Mouse (Mus musculus) heart, embryonic 12.5 days (tissue): ENCODE data around the gene Taf1c. TPM values are rescaled to one million over a fixed set of nuclear protein-coding genes. Genes with fewer than 3 reads are reported as not detected.

Experiments
- ATAC-seq: fragments of 200-750 bp; cut with Nextera tagmentation; 2 replicates; pipeline ENCODE4 v1.8.0; 2017; ENCODE audit warnings: moderate TSS enrichment, moderate library complexity; ENCODE audit not compliant: insufficient number of reproducible peaks, low FRiP score
- H3K27ac ChIP-seq: fragments of 300-500 bp; sonication (generic); 2 replicates; pipeline ENCODE4 v1.5.1; 2016; ENCODE audit warnings: mild to moderate bottlenecking, moderate library complexity; ENCODE audit not compliant: poor library complexity, severe bottlenecking
- H3K27me3 ChIP-seq: fragments of 300-500 bp; sonication (generic); replicated peaks from 2 replicates; pipeline ENCODE4 v1.6.1; 2016; ENCODE audit warnings: mild to moderate bottlenecking, moderate library complexity
- H3K36me3 ChIP-seq: fragments of 300-500 bp; sonication (generic); 2 replicates; pipeline ENCODE4 v1.6.1; 2016; ENCODE audit warnings: mild to moderate bottlenecking, moderate library complexity
- H3K4me1 ChIP-seq: fragments of 300-500 bp; sonication (generic); replicated peaks from 2 replicates; pipeline ENCODE4 v1.6.1; 2016; ENCODE audit warnings: mild to moderate bottlenecking
- H3K4me2 ChIP-seq: fragments of 300-500 bp; sonication (generic); 2 replicates; pipeline ENCODE4 v1.6.1; 2016; ENCODE audit warnings: mild to moderate bottlenecking, moderate library complexity
- H3K4me3 ChIP-seq: fragments of 300-500 bp; sonication (generic); 2 replicates; pipeline ENCODE4 v1.5.1; 2016; ENCODE audit warnings: mild to moderate bottlenecking
- H3K9ac ChIP-seq: fragments of 300-500 bp; sonication (generic); 2 replicates; pipeline ENCODE4 v1.6.1; 2016; ENCODE audit warnings: mild to moderate bottlenecking, moderate library complexity
- H3K9me3 ChIP-seq: fragments of 300-500 bp; sonication (generic); replicated peaks from 2 replicates; pipeline ENCODE4 v1.6.1; 2016; ENCODE audit warnings: mild to moderate bottlenecking, moderate library complexity
- WGBS: fragments of 180-500 bp; shearing (Covaris S2); methylation state at CpG from one replicate; pipeline ENCODE4 v1.1.7; 2016; 5-methylcytosine and 5-hydroxymethylcytosine counted together
- polyA plus RNA-seq: library from polyadenylated mRNA; unstranded; fragments of >200 nt; fragmentation: Nextera tagmentation; extraction: Ambion mirVana; gene quantifications from 2 replicates; pipeline ENCODE4 v1.2.1, GENCODE M21; 2016

Gene Taf1c
- 8.1 and 8.6 TPM in 2 replicates for polyA plus RNA-seq

DNA sequence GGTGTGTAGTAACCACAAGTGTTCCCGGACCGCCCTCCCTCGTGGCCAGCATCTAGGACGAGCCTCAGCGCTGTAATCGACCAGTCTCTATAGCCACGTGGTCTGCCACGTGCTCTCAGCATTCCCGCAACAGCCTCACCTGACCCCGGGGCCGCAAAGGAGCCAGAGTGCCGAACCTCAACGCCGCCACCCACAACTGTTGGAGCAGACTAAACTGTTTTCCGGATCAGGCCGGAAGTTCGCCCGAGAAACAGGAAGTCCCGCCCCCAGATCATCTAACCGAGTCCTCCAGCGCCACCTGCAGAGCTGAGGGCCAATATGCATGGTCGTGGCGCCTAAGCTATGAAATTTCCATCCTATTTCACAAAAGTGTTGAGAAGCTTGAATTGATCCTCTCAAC lies at the start of gene Taf1c:
Gene Taf1c (minus strand): TSS at position 227 of the 400 bp plus-strand sequence.
- H3K27me3 ChIP-seq, result no peaks in the 10 kb centered on the region
- under 1% methylated on average over 23 of the region's 23 CpGs for WGBS
- peaks cover 28% of the 10 kb centered on the region for H3K36me3 ChIP-seq
- H3K4me3 ChIP-seq, result peak within 1 kb of the TSS; percentile 83
- peaks cover 11% of the 10 kb centered on the region for H3K4me1 ChIP-seq
- peak within 1 kb of the TSS; percentile 88 for H3K4me2 ChIP-seq
- H3K27ac ChIP-seq, result 0 out of 2 replicates have a peak within 1 kb of the TSS, but pooled peaks have one; percentile 36
- peaks cover 12% of the 10 kb centered on the region for H3K9me3 ChIP-seq
- ATAC-seq, result peak; percentile 86
- H3K9ac ChIP-seq, result peak within 1 kb of the TSS; percentile 80

DNA sequence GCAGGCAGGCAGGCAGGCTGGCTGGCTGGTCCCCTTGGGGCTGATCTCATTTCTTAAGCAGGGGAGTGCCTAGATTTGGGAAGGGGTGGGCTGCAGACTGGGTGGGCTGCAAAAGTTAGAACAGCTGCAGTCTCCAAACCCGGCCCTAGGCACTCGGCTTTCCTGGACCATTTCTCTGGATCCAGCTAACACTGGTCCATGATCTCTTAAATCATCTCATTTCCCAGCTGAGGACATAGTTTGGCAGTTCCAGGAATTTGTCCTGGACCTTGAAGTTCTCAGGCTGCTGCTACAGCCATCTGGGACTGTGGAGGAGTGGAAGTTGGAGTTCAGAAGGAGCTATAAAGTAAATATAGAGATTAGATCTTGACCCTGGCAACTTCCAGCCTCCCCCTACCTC lies 46.3 kb upstream of the Taf1c start:
- no peak overlapping the region for H3K4me2 ChIP-seq
- no peak overlapping the region for H3K9ac ChIP-seq
- no peaks in the 10 kb centered on the region for H3K27me3 ChIP-seq
- no peak for ATAC-seq
- H3K4me3 ChIP-seq, result no peak overlapping the region
- no peak overlapping the region for H3K27ac ChIP-seq
- 54% methylated on average over 2 of the region's 2 CpGs for WGBS
- H3K4me1 ChIP-seq, result peaks cover 11% of the 10 kb centered on the region; the same call in 1 of the 2 replicates
- peaks cover 4% of the 10 kb centered on the region for H3K9me3 ChIP-seq
- H3K36me3 ChIP-seq, result no peaks in the 10 kb centered on the region

DNA sequence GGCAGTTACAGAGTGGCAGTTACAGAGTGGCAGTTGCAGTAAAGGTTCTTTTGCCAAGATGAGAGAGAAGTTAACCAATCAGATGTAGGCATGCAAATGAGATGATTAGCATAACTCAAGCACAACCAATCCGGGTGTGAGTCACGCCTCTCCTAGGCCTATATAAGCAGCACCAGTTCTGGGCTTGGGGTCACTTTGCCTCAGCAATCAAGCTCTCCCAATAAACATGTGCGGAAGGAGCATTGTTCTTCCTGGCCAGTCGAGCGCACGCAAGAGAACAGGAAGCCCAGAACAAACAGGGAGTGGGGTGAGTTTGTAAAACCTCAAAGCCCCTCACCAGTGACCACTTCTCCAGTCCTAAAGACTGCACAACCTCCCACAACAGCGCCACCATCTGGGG lies 41.8 kb upstream of the Taf1c start:
- H3K9me3 ChIP-seq, result peaks cover 6% of the 10 kb centered on the region
- no peak overlapping the region for H3K27ac ChIP-seq
- H3K36me3 ChIP-seq, result no peaks in the 10 kb centered on the region
- H3K4me3 ChIP-seq, result no peak overlapping the region
- H3K27me3 ChIP-seq, result no peaks in the 10 kb centered on the region
- H3K4me2 ChIP-seq, result no peak overlapping the region
- WGBS, result 81% methylated on average over 7 of the region's 7 CpGs
- H3K9ac ChIP-seq, result no peak overlapping the region
- ATAC-seq, result no peak
- H3K4me1 ChIP-seq, result no peaks in the 10 kb centered on the region

DNA sequence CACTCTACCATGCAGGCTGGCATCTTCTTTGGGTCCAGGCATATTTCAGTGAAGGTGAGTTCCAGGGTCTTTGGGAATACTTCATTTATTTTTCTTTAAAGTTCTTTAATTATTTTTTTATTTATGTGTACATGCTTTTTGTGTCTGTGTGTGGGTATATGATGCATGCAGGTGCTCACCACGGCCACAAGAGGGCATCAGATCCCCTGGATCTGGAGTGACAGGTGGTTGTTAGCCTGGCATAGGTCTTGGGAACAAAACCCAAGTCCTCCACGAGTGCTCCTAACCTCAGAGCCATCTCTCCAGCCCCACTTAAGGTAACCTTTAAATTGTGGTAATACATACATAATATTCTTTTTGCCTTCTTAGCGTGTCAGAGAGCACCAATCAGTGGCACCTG lies 41.2 kb upstream of the Taf1c start:
- no peaks in the 10 kb centered on the region for H3K27me3 ChIP-seq
- no peaks in the 10 kb centered on the region for H3K4me1 ChIP-seq
- ATAC-seq, result no peak
- no peak overlapping the region for H3K4me2 ChIP-seq
- no peak overlapping the region for H3K4me3 ChIP-seq
- H3K9me3 ChIP-seq, result peaks cover 6% of the 10 kb centered on the region
- H3K9ac ChIP-seq, result no peak overlapping the region
- H3K27ac ChIP-seq, result no peak overlapping the region
- no peaks in the 10 kb centered on the region for H3K36me3 ChIP-seq
- 73% methylated on average over 3 of the region's 3 CpGs for WGBS

DNA sequence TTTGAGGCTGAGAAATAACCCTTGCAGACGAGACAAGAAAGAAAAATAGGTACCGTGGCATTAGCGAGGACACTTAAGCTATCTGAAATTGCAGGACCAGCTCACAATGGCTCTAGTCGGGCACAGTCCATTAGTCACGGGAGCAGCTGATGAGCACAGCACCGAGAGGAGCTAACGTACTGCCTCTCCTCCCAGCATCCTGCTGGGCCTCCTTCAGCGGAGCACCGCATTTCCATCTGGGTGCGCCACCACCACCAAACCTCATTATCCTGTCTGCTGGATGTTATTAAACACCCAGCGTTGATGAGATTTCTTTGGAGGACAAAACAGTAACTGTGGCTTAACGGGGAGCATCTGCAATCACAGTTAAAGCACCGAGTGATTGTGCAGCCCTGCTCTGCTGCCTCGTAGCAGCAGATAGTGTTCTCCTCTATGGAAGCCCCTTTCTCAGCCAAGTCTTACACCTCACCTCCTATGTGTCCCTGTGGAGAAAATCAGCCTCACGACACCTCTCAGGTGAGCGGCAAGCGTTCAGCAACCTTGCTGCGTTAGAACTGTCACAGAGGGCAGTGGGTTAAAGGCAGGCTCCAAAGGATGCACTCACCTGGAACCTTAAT lies 40.1 kb upstream of the Taf1c start:
- no peak for ATAC-seq
- Histone ChIP-seq H3K27me3 (no peaks in the 10 kb centered on the region), H3K4me1 (no peaks in the 10 kb centered on the region), H3K4me2 (no peak overlapping the region), H3K36me3 (no peaks in the 10 kb centered on the region), H3K4me3 (no peak overlapping the region), H3K9me3 (peaks cover 6% of the 10 kb centered on the region), H3K27ac (no peak overlapping the region), H3K9ac (no peak overlapping the region)
- WGBS, result 69% methylated on average over 18 of the region's 18 CpGs

DNA sequence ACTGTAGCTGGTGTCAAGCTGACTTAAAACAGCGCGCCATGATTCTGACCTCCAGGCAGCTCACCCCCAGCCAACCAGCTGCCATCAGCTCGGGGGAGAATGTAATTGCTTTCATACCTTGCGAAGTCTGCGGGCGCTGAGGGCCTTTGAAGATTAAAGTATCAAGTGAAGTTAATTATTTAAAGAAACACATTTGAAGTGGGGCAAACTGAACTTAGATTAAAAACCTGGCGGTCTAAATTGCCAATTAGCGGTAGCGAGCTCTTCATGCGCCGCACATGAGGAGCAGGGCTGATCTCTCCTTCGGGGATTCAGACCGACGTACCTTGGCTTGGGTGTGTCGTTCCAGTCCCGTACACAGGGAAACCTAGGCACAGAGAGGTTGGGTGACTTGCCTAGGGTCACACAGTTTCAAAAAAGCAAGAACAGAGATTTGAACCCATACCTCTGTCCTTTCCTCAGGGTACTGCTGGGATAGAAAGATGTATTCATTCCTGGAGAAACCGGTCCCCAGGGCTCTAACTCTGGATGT lies 39.5 kb upstream of the Taf1c start:
- Histone ChIP-seq H3K36me3 (no peaks in the 10 kb centered on the region), H3K9ac (no peak overlapping the region), H3K27me3 (no peaks in the 10 kb centered on the region), H3K4me1 (no peaks in the 10 kb centered on the region), H3K9me3 (peaks cover 6% of the 10 kb centered on the region), H3K4me2 (no peak overlapping the region), H3K27ac (no peak overlapping the region), H3K4me3 (no peak overlapping the region)
- 82% methylated on average over 17 of the region's 17 CpGs for WGBS
- ATAC-seq, result no peak

DNA sequence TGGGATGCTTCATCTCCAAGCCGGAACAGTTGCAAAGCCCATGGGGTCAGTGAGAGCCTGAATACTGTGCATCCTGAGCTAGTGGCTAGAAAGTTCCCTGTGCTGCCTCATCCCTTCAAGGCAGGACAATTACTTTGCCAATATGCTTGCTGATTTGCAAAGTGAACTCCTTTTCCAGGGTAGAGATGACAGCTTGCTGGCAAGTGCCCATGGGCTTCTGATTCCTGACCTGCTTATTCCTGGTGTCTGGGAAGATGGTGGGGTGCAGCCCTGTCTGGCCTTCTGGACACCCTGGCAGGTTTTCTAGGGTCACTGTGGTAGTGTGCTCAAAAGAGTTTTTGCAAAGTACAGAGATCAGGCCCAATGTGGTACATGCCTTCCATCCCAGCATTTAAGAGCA lies 37.9 kb upstream of the Taf1c start:
- Histone ChIP-seq H3K27me3 (no peaks in the 10 kb centered on the region), H3K4me1 (no peaks in the 10 kb centered on the region), H3K9ac (no peak overlapping the region), H3K36me3 (no peaks in the 10 kb centered on the region), H3K9me3 (peaks cover 6% of the 10 kb centered on the region), H3K27ac (no peak overlapping the region), H3K4me3 (no peak overlapping the region), H3K4me2 (no peak overlapping the region)
- 85% methylated on average over 1 of the region's 1 CpGs for WGBS
- ATAC-seq, result no peak

DNA sequence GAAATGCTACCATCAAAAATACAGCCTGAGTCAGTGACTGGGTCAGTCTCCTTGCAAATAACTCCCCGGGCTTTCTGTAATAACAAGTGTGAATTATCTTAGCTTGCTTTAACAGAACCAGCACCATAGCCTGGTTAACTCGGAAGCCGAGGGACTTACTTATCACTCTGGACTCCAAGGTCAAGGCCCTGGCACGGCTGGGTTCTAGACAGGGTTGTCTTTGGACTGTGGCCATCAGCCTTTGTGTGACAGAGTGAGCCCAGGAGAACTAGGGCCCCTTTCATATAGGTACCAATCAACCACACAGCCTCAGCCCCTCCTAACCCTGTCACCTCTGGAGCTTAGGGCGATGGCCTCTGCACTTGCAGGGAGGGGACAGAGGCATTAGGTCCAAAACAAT lies 36.0 kb upstream of the Taf1c start:
- no peak for ATAC-seq
- no peak overlapping the region for H3K4me3 ChIP-seq
- no peak overlapping the region for H3K27ac ChIP-seq
- H3K27me3 ChIP-seq, result peaks cover 5% of the 10 kb centered on the region
- H3K4me2 ChIP-seq, result no peak overlapping the region
- whole genome bisulfite sequencing, result 60% methylated on average over 5 of the region's 5 CpGs
- H3K9ac ChIP-seq, result no peak overlapping the region
- H3K36me3 ChIP-seq, result no peaks in the 10 kb centered on the region
- no peaks in the 10 kb centered on the region for H3K9me3 ChIP-seq
- H3K4me1 ChIP-seq, result peaks cover 5% of the 10 kb centered on the region

DNA sequence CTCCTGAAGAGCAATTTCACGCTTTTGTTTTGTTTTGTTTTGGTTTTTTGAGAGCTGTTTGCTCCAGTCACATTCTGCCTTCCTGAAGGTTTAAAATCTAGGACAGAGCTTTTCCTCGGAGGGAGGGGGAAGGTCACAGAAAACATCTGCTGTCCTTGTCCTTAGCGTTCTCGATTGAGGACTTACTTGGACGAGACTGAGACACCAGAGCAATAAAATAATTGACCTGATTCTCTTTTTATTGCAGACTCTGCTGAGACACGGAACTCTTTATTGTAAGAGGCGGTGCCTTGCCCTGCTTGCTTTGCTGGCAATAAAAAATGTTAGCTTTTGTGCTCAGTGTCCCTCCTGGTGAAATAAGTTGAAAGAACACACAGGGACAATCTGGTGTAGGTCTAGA lies 34.8 kb upstream of the Taf1c start:
- no peak overlapping the region for H3K9ac ChIP-seq
- H3K36me3 ChIP-seq, result no peaks in the 10 kb centered on the region
- H3K9me3 ChIP-seq, result no peaks in the 10 kb centered on the region
- peaks cover 17% of the 10 kb centered on the region for H3K4me1 ChIP-seq
- H3K27me3 ChIP-seq, result peaks cover 15% of the 10 kb centered on the region
- no peak overlapping the region for H3K4me2 ChIP-seq
- 73% methylated on average over 7 of the region's 7 CpGs for WGBS
- H3K4me3 ChIP-seq, result no peak overlapping the region
- ATAC-seq, result no peak
- H3K27ac ChIP-seq, result no peak overlapping the region

DNA sequence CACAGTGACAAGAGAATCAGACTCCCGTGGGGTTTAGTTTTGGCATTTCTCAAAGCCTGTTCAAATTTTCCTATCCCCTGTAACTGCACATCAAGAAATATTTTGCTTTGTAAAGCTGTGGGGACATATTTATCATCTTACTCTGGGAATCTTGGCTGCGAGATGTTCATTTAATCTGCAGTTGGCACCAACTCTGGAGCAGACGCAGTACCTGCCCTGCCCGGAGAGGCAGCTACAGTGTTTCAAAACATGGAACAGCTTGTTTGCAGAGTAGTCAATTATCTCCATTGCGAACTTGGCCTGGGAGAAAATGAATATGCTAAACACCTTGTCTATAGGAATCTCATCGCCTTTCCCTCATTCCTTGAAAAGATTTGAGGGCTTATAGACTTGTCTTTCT lies 33.2 kb upstream of the Taf1c start:
- peaks cover 19% of the 10 kb centered on the region for H3K4me1 ChIP-seq
- H3K27me3 ChIP-seq, result peaks cover 31% of the 10 kb centered on the region
- no peaks in the 10 kb centered on the region for H3K36me3 ChIP-seq
- H3K9ac ChIP-seq, result no peak overlapping the region
- H3K4me3 ChIP-seq, result no peak overlapping the region
- no peaks in the 10 kb centered on the region for H3K9me3 ChIP-seq
- ATAC-seq, result no peak
- WGBS, result 76% methylated on average over 6 of the region's 6 CpGs
- H3K4me2 ChIP-seq, result no peak overlapping the region
- H3K27ac ChIP-seq, result no peak overlapping the region

DNA sequence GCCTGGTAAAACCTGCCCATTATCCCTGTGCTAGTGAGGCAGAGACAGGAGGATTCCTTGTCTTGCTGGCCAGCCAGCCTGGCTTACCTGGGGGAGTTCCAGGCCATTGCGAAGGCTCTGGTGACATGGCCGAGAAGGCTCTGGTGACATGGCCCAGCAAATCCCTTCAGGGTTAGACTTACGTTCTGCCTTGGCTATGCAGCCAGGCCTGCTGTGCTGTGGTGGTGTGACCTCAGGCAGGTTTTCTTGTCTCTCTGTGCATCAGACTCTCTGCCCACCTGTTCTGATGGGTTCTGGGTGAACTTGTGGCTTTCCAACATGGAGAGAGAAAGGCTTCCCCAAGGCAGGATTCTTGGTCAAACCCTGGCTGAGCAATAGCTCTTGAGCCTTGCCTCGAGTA lies 32.4 kb upstream of the Taf1c start:
- no peak overlapping the region for H3K27ac ChIP-seq
- peaks cover 19% of the 10 kb centered on the region for H3K4me1 ChIP-seq
- H3K9me3 ChIP-seq, result no peaks in the 10 kb centered on the region
- WGBS, result 78% methylated on average over 4 of the region's 4 CpGs
- H3K9ac ChIP-seq, result no peak overlapping the region
- peaks cover 39% of the 10 kb centered on the region for H3K27me3 ChIP-seq
- no peak for ATAC-seq
- H3K4me3 ChIP-seq, result no peak overlapping the region
- H3K4me2 ChIP-seq, result no peak overlapping the region
- H3K36me3 ChIP-seq, result no peaks in the 10 kb centered on the region

DNA sequence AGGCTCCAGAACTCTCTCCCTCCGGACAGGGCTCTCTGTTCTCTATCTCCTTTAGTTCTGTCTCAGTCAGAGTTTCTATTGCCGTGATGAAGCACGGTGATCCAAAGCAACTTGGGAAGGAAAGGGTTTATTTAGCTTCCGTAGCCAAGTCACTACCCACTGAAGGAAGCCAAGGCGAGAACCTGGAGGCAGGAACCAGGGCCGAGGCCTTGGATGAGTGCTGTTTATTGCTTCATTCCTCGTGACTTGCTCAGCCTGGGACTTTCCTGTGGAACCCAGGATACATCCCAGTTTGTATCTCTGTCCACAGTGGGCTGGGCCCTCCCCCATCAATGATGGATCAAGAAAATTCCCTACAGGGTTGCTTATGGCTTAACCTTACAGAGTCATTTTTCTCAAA lies 31.7 kb upstream of the Taf1c start:
- peaks cover 19% of the 10 kb centered on the region for H3K4me1 ChIP-seq
- WGBS, result 63% methylated on average over 7 of the region's 7 CpGs
- no peaks in the 10 kb centered on the region for H3K9me3 ChIP-seq
- peaks cover 44% of the 10 kb centered on the region for H3K27me3 ChIP-seq
- no peak overlapping the region for H3K4me2 ChIP-seq
- H3K4me3 ChIP-seq, result no peak overlapping the region
- no peaks in the 10 kb centered on the region for H3K36me3 ChIP-seq
- ATAC-seq, result no peak
- no peak overlapping the region for H3K27ac ChIP-seq
- H3K9ac ChIP-seq, result no peak overlapping the region
